Mouse (Mus musculus): ENCODE data around the gene Spo11.

GRCm38 (mm10) chr2:172999630-173000284, 22.3 kb downstream of the Spo11 start, which contains the start of gene Rae1:
- TF ChIP-seq CTCF (IDR thresholded peaks at IDR 0.05; ENCODE audit: low read depth) = peak; percentile 82
- TF ChIP-seq EP300 (IDR thresholded peaks at IDR 0.05; ENCODE audit: low read depth) = no peak
